Comparison of ENCODE assay signal across 13 mouse cellular contexts in genomic region chr6:91715988-91716810, GRCm38 (mm10). TPM values are rescaled to one million over a fixed set of nuclear protein-coding genes. Genes with fewer than 3 reads are reported as not detected.
DNase-seq lines count a peak whose midpoint lies in the region; ATAC-seq and TF ChIP-seq lines count a peak whose summit lies in the region.
"Had no signal": no experiment of that assay in that cellular context is flagged by ENCODE, and none has a peak within 500 bp of the region (broad histone marks: within the 10 kb centered on the region; RNA-seq: fewer than 3 reads in every experiment).

No protein-coding gene starts in this region.

- TF ChIP-seq CTCF in G1E (IDR thresholded peaks at IDR 0.05; ENCODE audit: low read depth, low read length): no peak

- H3K27me3 ChIP-seq in G1E (ENCODE audit: insufficient read depth, low read length): peaks cover 7% of the 10 kb centered on the region; the same call in 1 of the 2 replicates
- no peaks in the 10 kb centered on the region for H3K27me3 ChIP-seq in midbrain, embryonic 11.5 days (ENCODE audit: control insufficient read depth, insufficient read depth, low read length)
- H3K27me3 ChIP-seq: kidney, embryonic 15.5 days had no signal

- no peaks in the 10 kb centered on the region for H3K36me3 ChIP-seq in G1E (replicated peaks)
- peaks cover 3% of the 10 kb centered on the region for H3K36me3 ChIP-seq in midbrain, embryonic 11.5 days (ENCODE audit: control insufficient read depth, insufficient read depth, low read length)

- H3K9me3 ChIP-seq in G1E (replicated peaks): no peaks in the 10 kb centered on the region
- H3K9me3 ChIP-seq in midbrain, embryonic 11.5 days (ENCODE audit: control insufficient read depth, low read length): no peaks in the 10 kb centered on the region
- H3K9me3 ChIP-seq: hindbrain, embryonic 10.5 days; kidney, embryonic 15.5 days had no signal

- WGBS in midbrain, embryonic 11.5 days: 80% methylated on average over 6 of the region's 6 CpGs

- DNase-seq in layer of hippocampus, adult 11-12 months (ENCODE audit: low spot score): peak; percentile 45
- DNase-seq in layer of hippocampus, adult 8-10 months (ENCODE audit: low spot score in 2 of 2): no peak
- no peak for DNase-seq in G1E (ENCODE audit: low spot score)
- DNase-seq in adipocyte (ENCODE audit: low spot score): peak; percentile 36
- DNase-seq in testis, postnatal 14 days (ENCODE audit: low spot score): no peak
- DNase-seq in midbrain, embryonic 11.5 days (ENCODE audit: low spot score, missing footprints): no peak
- DNase-seq: cerebellum, adult 11-12 months; thymus, adult 2 months had no signal

- H3K4me3 ChIP-seq in G1E (ENCODE audit: low read depth, low read length): no peak overlapping the region
- H3K4me3 ChIP-seq in midbrain, embryonic 11.5 days (ENCODE audit: low read depth, low read length): no peak overlapping the region
- H3K4me3 ChIP-seq: hindbrain, embryonic 10.5 days; kidney, embryonic 15.5 days; myocyte had no signal

- no peak overlapping the region for H3K4me2 ChIP-seq in midbrain, embryonic 11.5 days
- H3K4me2 ChIP-seq: kidney, embryonic 15.5 days had no signal

- no peak overlapping the region for H3K27ac ChIP-seq in midbrain, embryonic 11.5 days (ENCODE audit: low read depth, low read length)
- H3K27ac ChIP-seq: kidney, embryonic 15.5 days had no signal

- H3K9ac ChIP-seq in midbrain, embryonic 11.5 days (ENCODE audit: low read length): no peak overlapping the region
- H3K9ac ChIP-seq: kidney, embryonic 15.5 days had no signal

- no peaks in the 10 kb centered on the region for H3K4me1 ChIP-seq in G1E (ENCODE audit: insufficient read depth, low read depth, low read length)
- H3K4me1 ChIP-seq in midbrain, embryonic 11.5 days (ENCODE audit: control insufficient read depth, insufficient read depth, low read length): peaks cover 52% of the 10 kb centered on the region

- ATAC-seq in G1E (ENCODE audit: extremely low read depth, insufficient number of reproducible peaks, low FRiP score, poor library complexity, severe bottlenecking): peak; percentile 35; the same call in 1 of the 2 replicates
- ATAC-seq in megakaryocyte, adult 5-6 weeks (ENCODE audit: poor library complexity, severe bottlenecking): peak; percentile 69
- ATAC-seq in midbrain, embryonic 11.5 days (ENCODE audit: low FRiP score): no peak
- ATAC-seq: forebrain, embryonic 14.5 days had no signal

RNA-seq across cellular contexts. Expression of gene Slc6a6, which starts 32.3 kb away (rescaled TPM):
- 100 to 1,000 TPM; 142 to 166 (median 152) TPM for total RNA-seq in layer of hippocampus, adult 8-10 months (2022)
- total RNA-seq in G1E (2014; fragmentation: Nextera tagmentation) (1.6 TPM in 1 of 2 replicates, not detected in the other), G1E (2017) (2.8 and 3.8 TPM in 2 replicates)
- 0.01 and 0.03 TPM in 2 replicates for polyA plus RNA-seq in G1E (2012)
- total RNA-seq in megakaryocyte, adult 5-6 weeks (2015): 58.0 and 61.9 TPM in 2 replicates
- 46.7 and 61.0 TPM in 2 replicates for total RNA-seq in megakaryocyte, adult 5-6 weeks (2017)
- 43.6 and 45.6 TPM in 2 replicates for polyA plus RNA-seq in midbrain, embryonic 11.5 days (2014; fragmentation: Nextera tagmentation; extraction: Ambion mirVana)

Comparison
In these comparisons a context has a peak if more than half of its experiments do, and no peak if none do; other contexts are left out.
1. DNase-seq: peak in layer of hippocampus, adult 11-12 months (single experiment) and adipocyte (single experiment); none in layer of hippocampus, adult 8-10 months (0 of 2), G1E (single experiment), testis, postnatal 14 days (single experiment) and midbrain, embryonic 11.5 days (single experiment).
2. RNA of gene Slc6a6, which starts 32.3 kb away (total RNA-seq): 142 to 166 TPM in layer of hippocampus, adult 8-10 months and 46.7 to 61.9 TPM in megakaryocyte, adult 5-6 weeks; 1.6 to 3.8 TPM in G1E; every median in the first group is over 4 times any median in the second.